Mouse (Mus musculus) CH12.LX (cell line): ENCODE results near the gene 2900026A02Rik. TPM values are rescaled to one million over a fixed set of nuclear protein-coding genes. Genes with fewer than 3 reads are reported as not detected.
A peak's percentile ranks its signal among the peaks of the same experiment; 100 is the strongest.

Experiments used
- DNase-seq: peaks from one replicate; pipeline ENCODE4 v3.0.0-alpha.2; 2013; ENCODE audit errors: extremely low read depth
- H3K27ac ChIP-seq: 2 replicates; pipeline ENCODE4 v1.5.1; 2012; ENCODE audit warnings: low read depth, mild to moderate bottlenecking, control low read depth, moderate library complexity; ENCODE audit not compliant: insufficient read depth
- H3K27me3 ChIP-seq: replicated peaks from 2 replicates; pipeline ENCODE3; 2012; ENCODE audit warnings: inconsistent platforms
- H3K36me3 ChIP-seq, 2 experiments: replicated peaks in 1 of 2; 2 replicates each; pipeline versions ENCODE3 to v1.6.1; 2012; ENCODE audit warnings: inconsistent platforms in 1 of 2, low read length in 1 of 2, mild to moderate bottlenecking in 1 of 2, mixed read lengths in 1 of 2, moderate library complexity in 1 of 2; ENCODE audit not compliant: control insufficient read depth in 1 of 2, insufficient read depth in 1 of 2
- H3K4me1 ChIP-seq, 2 experiments: 2 replicates each; pipeline ENCODE4 v1.6.1; 2012; ENCODE audit warnings: inconsistent platforms in 1 of 2, moderate library complexity in 1 of 2; ENCODE audit not compliant: insufficient read depth in 2 of 2, control insufficient read depth in 1 of 2
- H3K4me2 ChIP-seq: 2 replicates; pipeline ENCODE4 v1.6.1; 2012; ENCODE audit warnings: low read depth, mild to moderate bottlenecking, control low read depth; ENCODE audit not compliant: poor library complexity, insufficient read depth, severe bottlenecking
- H3K4me3 ChIP-seq, 3 experiments: fragments of 150-350 bp in 1 of 3; sonication (generic) in 1 of 3; replicated peaks in 1 of 3; 2 replicates each; pipeline versions ENCODE3 to v1.5.1; 2011 to 2012; ENCODE audit warnings: low read depth in 2 of 3, low read length in 2 of 3, mild to moderate bottlenecking in 2 of 3, moderate library complexity in 2 of 3, control low read depth in 1 of 3, improper control_type of control experiment in 1 of 3, inconsistent platforms in 1 of 3, mixed read lengths in 1 of 3; ENCODE audit not compliant: poor library complexity in 1 of 3
- H3K79me2 ChIP-seq: replicated peaks from 2 replicates; pipeline ENCODE4 v1.6.1; 2012; ENCODE audit warnings: mild to moderate bottlenecking, moderate library complexity; ENCODE audit not compliant: control insufficient read depth, poor library complexity, insufficient read depth, severe bottlenecking; ENCODE audit errors: extremely low read depth
- H3K9ac ChIP-seq: 2 replicates; pipeline ENCODE4 v1.6.1; 2012; ENCODE audit warnings: low read depth, mild to moderate bottlenecking, control low read depth, moderate library complexity; ENCODE audit not compliant: insufficient read depth
- H3K9me3 ChIP-seq: replicated peaks from 2 replicates; pipeline ENCODE3; 2012; ENCODE audit warnings: low read length, inconsistent platforms, mixed read lengths
- CHD2 ChIP-seq: IDR thresholded peaks from 2 replicates; pipeline ENCODE4 v1.6.1; 2011; ENCODE audit warnings: low read length, improper control_type of control experiment
- CTCF ChIP-seq, 2 experiments: IDR thresholded peaks in 1 of 2; conservative IDR thresholded peaks in 1 of 2; 2 replicates each; pipeline ENCODE4 v1.5.1; 2011 to 2012; ENCODE audit warnings: low read depth in 2 of 2, low read length in 2 of 2, improper control_type of control experiment in 1 of 2, inconsistent platforms in 1 of 2, mild to moderate bottlenecking in 1 of 2, moderate library complexity in 1 of 2
- ELF1 ChIP-seq: IDR thresholded peaks from 2 replicates; pipeline ENCODE4 v1.6.1; 2014; ENCODE audit warnings: low read depth, mild to moderate bottlenecking, inconsistent platforms, low read length, improper control_type of control experiment
- ETS1 ChIP-seq: conservative IDR thresholded peaks from 2 replicates; pipeline ENCODE4 v1.6.1; 2012; ENCODE audit warnings: low read depth, mild to moderate bottlenecking, inconsistent platforms, low read length, improper control_type of control experiment, moderate library complexity
- MAX ChIP-seq: IDR thresholded peaks from 2 replicates; pipeline ENCODE4 v1.6.1; 2011; ENCODE audit warnings: low read length, improper control_type of control experiment
- MXI1 ChIP-seq: IDR thresholded peaks from 2 replicates; pipeline ENCODE4 v1.6.1; 2011; ENCODE audit warnings: mild to moderate bottlenecking, low read depth, low read length, improper control_type of control experiment
- NELFE ChIP-seq: IDR thresholded peaks from 2 replicates; pipeline ENCODE4 v1.6.1; 2011; ENCODE audit warnings: low read depth, low read length, improper control_type of control experiment
- PAX5 ChIP-seq: IDR thresholded peaks from 2 replicates; pipeline ENCODE4 v1.6.1; 2012; ENCODE audit warnings: low read length, inconsistent platforms, mixed read lengths
- POLR2A ChIP-seq: IDR thresholded peaks from 2 replicates; pipeline ENCODE4 v1.6.1; 2011; ENCODE audit warnings: low read depth, mild to moderate bottlenecking, improper control_type of control experiment, low read length
- RAD21 ChIP-seq: IDR thresholded peaks from 2 replicates; pipeline ENCODE4 v1.6.1; 2011; ENCODE audit warnings: low read depth, mild to moderate bottlenecking, low read length, improper control_type of control experiment, moderate library complexity
- SMC3 ChIP-seq: IDR thresholded peaks from 2 replicates; pipeline ENCODE4 v1.6.1; 2011; ENCODE audit warnings: low read depth, low read length, improper control_type of control experiment
- TBP ChIP-seq: conservative IDR thresholded peaks from 2 replicates; pipeline ENCODE4 v1.6.1; 2011; ENCODE audit warnings: low read depth, low read length, improper control_type of control experiment
- TCF12 ChIP-seq: IDR thresholded peaks from 2 replicates; pipeline ENCODE4 v1.6.1; 2014; ENCODE audit warnings: low read depth, mild to moderate bottlenecking, inconsistent platforms, low read length, improper control_type of control experiment
- UBTF ChIP-seq: IDR thresholded peaks from 2 replicates; pipeline ENCODE4 v1.6.1; 2012; ENCODE audit warnings: low read depth, mild to moderate bottlenecking, inconsistent platforms, low read length, improper control_type of control experiment, moderate library complexity
- USF2 ChIP-seq: conservative IDR thresholded peaks from 2 replicates; pipeline ENCODE4 v1.6.1; 2011; ENCODE audit warnings: low read depth, low read length, improper control_type of control experiment
- ZC3H11A ChIP-seq: IDR thresholded peaks from 2 replicates; pipeline ENCODE4 v1.6.1; 2012; ENCODE audit warnings: low read depth, mild to moderate bottlenecking, inconsistent platforms, low read length, improper control_type of control experiment
- ZKSCAN1 ChIP-seq: IDR thresholded peaks from 2 replicates; pipeline ENCODE4 v1.6.1; 2012; ENCODE audit warnings: low read depth, inconsistent platforms, low read length, improper control_type of control experiment, borderline replicate concordance
- dilution Hi-C: fragments of 300-500 bp; cut with MboI; formaldehyde crosslinking; loops from 2 replicates; pipeline ENCODE4 v1.14.3; 2020; ENCODE audit warnings: low sequenced_read_pairs; ENCODE audit not compliant: extremely low pct_unique_long_range_greater_than_20kb, extremely low pct_ligation_motif_present
- in situ Hi-C: fragments of 300-500 bp; cut with MboI; formaldehyde crosslinking; loops from 3 replicates; pipeline ENCODE4 v1.14.3; 2019; ENCODE audit warnings: low sequenced_read_pairs, low pct_ligation_motif_present, low pct_unique_long_range_greater_than_20kb, mixed read lengths
- polyA plus RNA-seq: library from polyadenylated mRNA; unstranded; fragments of >175 nt; gene quantifications from 2 replicates; pipeline ENCODE4 v1.2.1, GENCODE M21; 2012; ENCODE audit warnings: low read depth; ENCODE audit not compliant: insufficient read length
- total RNA-seq, 2 experiments: library from RNA; depleted of rRNA; stranded (reverse); fragments of 300-350 nt in 1 of 2; fragments of >200 nt in 1 of 2; gene quantifications; 2 replicates each; pipeline ENCODE4 v1.2.3; 2012 to 2014

The 2900026A02Rik gene
- total and polyA plus RNA-seq, 3 experiments = 0.85 to 4.6 (median 0.93) TPM

DNA sequence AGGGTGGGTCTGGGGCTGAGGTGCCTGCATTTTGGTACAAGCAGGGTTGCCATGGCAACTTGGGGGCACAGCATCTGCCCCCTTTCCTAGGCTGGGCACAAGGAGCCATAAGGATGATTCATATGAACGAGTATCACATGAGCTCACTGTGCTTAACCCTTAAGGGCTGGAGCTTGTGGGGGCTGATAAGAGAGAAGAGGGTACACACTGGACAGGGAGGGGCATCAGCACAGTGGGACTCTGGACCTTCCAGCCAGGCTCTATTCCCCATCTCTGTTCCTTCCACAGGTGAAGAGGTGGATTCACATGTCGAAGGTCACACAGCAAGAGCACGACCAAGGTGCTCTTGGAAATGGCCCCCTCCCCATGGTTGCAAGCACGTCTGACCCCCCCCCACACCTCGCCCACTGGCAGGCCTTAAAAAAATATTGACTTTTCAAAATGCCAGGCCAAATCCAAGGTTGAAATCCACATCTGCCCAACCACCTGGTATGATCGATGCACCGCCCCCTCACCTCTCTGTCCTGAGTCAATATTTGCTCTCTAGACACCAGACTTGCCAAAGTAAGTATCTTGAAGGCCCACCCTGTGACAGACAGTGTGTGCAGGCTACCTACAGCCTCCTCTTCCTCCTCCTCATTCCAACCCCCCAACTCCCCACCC is 81.8 kb downstream of the 2900026A02Rik start:
- dilution Hi-C loops = no loop called here
- H3K9me3 ChIP-seq = peaks cover 9% of the 10 kb centered on the region
- H3K9ac ChIP-seq = no peak overlapping the region
- in situ Hi-C loops = no loop called here
- TF ChIP-seq ELF1 (no peak), TCF12 (no peak), POLR2A (no peak), RAD21 (no peak), NELFE (no peak), TBP (no peak), ZC3H11A (no peak)
- no peaks in the 10 kb centered on the region for H3K27me3 ChIP-seq
- peaks cover 0 to 18% of the 10 kb centered on the region in 2 experiments; a peak in 2 of 4 replicates for H3K4me1 ChIP-seq
- H3K79me2 ChIP-seq = no peaks in the 10 kb centered on the region
- peaks cover 0 to 19% of the 10 kb centered on the region in 2 experiments for H3K36me3 ChIP-seq
- no peak overlapping the region for H3K27ac ChIP-seq
- H3K4me3 ChIP-seq = no peak overlapping the region
- DNase-seq = no peak
- H3K4me2 ChIP-seq = no peak overlapping the region

DNA sequence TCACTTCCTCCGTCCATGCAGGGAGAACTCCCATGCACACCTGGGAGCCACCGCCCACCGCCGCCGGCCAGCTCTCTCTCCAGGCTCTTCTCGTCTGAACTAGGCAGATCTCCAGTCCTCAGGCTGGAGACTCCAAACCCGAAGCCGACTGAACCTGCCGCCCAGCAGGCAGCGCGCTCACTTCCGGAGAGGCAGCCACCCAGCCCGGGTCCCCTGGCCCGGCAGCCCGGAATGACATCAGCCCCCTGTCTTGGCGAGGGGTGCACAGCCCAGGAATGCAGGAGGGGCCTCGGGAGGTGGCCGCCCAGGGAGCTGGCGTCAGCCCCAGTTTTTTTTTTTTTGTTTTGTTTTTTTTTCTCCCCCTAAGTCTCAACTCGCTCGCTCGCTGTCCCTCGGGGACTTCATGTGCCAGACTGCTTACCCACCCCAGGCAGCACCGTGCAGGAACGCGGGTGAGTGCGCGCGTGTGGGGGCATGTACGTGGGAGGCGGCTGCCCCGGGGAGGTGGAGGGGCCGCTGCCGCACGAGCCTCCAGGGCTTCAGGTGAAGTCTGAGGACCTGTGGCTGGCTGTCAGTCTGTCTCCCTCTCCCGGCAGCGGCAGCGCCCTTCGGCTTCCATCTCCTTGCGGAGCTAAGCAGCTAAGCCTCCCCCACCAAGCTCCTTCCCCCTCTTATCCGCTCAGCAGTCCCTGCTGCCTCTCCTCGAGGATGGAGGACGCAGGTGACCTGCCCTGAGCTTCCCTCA is 82.5 kb downstream of the 2900026A02Rik start:
- TF ChIP-seq ZKSCAN1 (no peak), CTCF (conservative IDR thresholded peaks at IDR 0.05 in 1 of 2, IDR thresholded peaks at IDR 0.05 in 1 of 2; ENCODE audit: low read depth in 2 of 2, low read length in 2 of 2) (peak in 1 of 2 experiments; percentile 15; a peak in 1 of 4 replicates)
- no peak for DNase-seq
- dilution Hi-C loops = no loop called here
- no peaks in the 10 kb centered on the region for H3K27me3 ChIP-seq
- H3K36me3 ChIP-seq = peaks cover 0 to 22% of the 10 kb centered on the region in 2 experiments
- H3K79me2 ChIP-seq = no peaks in the 10 kb centered on the region
- no peak overlapping the region for H3K27ac ChIP-seq
- peaks cover 9% of the 10 kb centered on the region for H3K9me3 ChIP-seq
- no peak overlapping the region for H3K9ac ChIP-seq
- peaks cover 0 to 13% of the 10 kb centered on the region in 2 experiments; a peak in 2 of 4 replicates for H3K4me1 ChIP-seq
- no peak overlapping the region for H3K4me2 ChIP-seq
- in situ Hi-C loops = no loop called here
- H3K4me3 ChIP-seq = peak overlapping the region in 1 of 3 experiments; percentile 14

DNA sequence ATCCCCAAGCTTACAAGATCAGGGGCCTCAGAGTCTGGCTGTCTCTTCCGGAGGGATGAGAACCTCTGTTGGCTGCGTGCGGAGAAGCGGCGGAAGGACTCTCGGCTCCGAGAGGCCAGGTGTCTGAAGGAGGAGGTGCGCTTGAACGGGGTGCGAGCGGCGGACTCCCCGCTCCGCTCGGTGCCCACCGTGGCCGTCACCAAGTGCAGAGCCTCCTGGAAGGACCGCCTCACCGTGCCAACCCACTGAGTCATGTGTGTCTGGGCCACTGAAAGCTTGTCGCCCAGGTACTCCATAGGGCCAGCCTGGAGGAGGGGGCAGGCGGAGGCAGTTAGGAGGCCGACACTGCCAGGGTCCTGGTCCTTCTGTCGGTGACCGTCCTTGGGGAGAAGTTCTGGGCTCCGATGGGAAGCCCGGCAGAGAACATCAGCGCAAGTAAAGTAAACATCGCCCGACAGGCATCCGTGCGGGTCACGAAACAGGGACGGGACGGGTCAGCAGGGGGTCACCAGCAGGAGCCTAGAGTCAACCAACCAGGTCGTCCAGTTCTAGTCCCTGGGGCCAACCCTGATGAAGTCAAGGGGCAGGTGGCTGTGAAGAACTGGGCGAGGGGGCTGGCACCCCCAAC is 83.2 kb downstream of the 2900026A02Rik start:
- H3K4me3 ChIP-seq = no peak overlapping the region
- peaks cover 0 to 15% of the 10 kb centered on the region in 2 experiments; a peak in 3 of 4 replicates for H3K4me1 ChIP-seq
- no peak overlapping the region for H3K4me2 ChIP-seq
- no peak overlapping the region for H3K9ac ChIP-seq
- in situ Hi-C loops (no loop called here), dilution Hi-C loops (no loop called here)
- DNase-seq = no peak
- H3K79me2 ChIP-seq = no peaks in the 10 kb centered on the region
- no peaks in the 10 kb centered on the region for H3K27me3 ChIP-seq
- no peak overlapping the region for H3K27ac ChIP-seq
- no peak for TF ChIP-seq USF2
- TF ChIP-seq SMC3 = no peak
- TF ChIP-seq CHD2 = no peak
- TF ChIP-seq UBTF = no peak
- TF ChIP-seq RAD21 = no peak
- no peak for TF ChIP-seq MAX
- no peak for TF ChIP-seq MXI1
- TF ChIP-seq PAX5 = no peak
- no peak for TF ChIP-seq ETS1
- peaks cover 9% of the 10 kb centered on the region for H3K9me3 ChIP-seq
- peaks cover 0 to 22% of the 10 kb centered on the region in 2 experiments for H3K36me3 ChIP-seq
